Mouse (Mus musculus) spleen, adult 2 months (tissue): ENCODE data around the gene Rb1. TPM values are rescaled to one million over a fixed set of nuclear protein-coding genes. Genes with fewer than 3 reads are reported as not detected.

Experiments used
- DNase-seq, 2 experiments: peaks; one replicate each; pipeline versions ENCODE4 v3.0.0 to v3.0.0-alpha.2; 2012 to 2021; ENCODE audit warnings: low spot score in 2 of 2, low read depth in 1 of 2
- H3K27ac ChIP-seq: fragments of 200-500 bp; 2 replicates; pipeline ENCODE4 v1.5.1; 2012; ENCODE audit warnings: low read length, inconsistent platforms; ENCODE audit not compliant: insufficient read depth
- H3K27me3 ChIP-seq: fragments of 200-500 bp; 2 replicates; pipeline ENCODE4 v1.6.1; 2012; ENCODE audit warnings: mild to moderate bottlenecking, moderate library complexity, low read length, inconsistent platforms; ENCODE audit not compliant: control insufficient read depth, insufficient read depth
- H3K36me3 ChIP-seq: fragments of 200-500 bp; 2 replicates; pipeline ENCODE4 v1.6.1; 2012; ENCODE audit warnings: mild to moderate bottlenecking, low read length, inconsistent platforms; ENCODE audit not compliant: control insufficient read depth, insufficient read depth
- H3K4me1 ChIP-seq: fragments of 200-500 bp; 2 replicates; pipeline ENCODE4 v1.6.1; 2011; ENCODE audit warnings: inconsistent platforms; ENCODE audit not compliant: control insufficient read depth, insufficient read depth, insufficient read length
- H3K4me3 ChIP-seq: fragments of 200-500 bp; 2 replicates; pipeline ENCODE4 v1.5.1; 2011; ENCODE audit warnings: mild to moderate bottlenecking, inconsistent platforms; ENCODE audit not compliant: insufficient read depth, insufficient read length; ENCODE audit errors: extremely low read depth
- CTCF ChIP-seq: fragments of 200-500 bp; IDR thresholded peaks from 2 replicates; pipeline ENCODE4 v1.5.1; 2011; ENCODE audit warnings: mild to moderate bottlenecking, inconsistent platforms; ENCODE audit not compliant: insufficient read depth, insufficient read length, insufficient replicate concordance; ENCODE audit errors: extremely low read depth
- POLR2A ChIP-seq: fragments of 200-500 bp; IDR thresholded peaks from 2 replicates; pipeline ENCODE4 v1.6.1; 2011; ENCODE audit warnings: low read depth, low read length, inconsistent platforms
- WGBS: fragments of 180-500 bp; shearing (Covaris S2); methylation state at CpG from one replicate; pipeline ENCODE4 v1.1.7; 2018; 5-methylcytosine and 5-hydroxymethylcytosine counted together
- polyA plus RNA-seq: library from polyadenylated mRNA; depleted of rRNA; stranded (reverse); fragments of >200 nt; gene quantifications from 2 replicates; pipeline ENCODE4 v1.2.3, GENCODE M21; 2012

Gene Rb1
- polyA plus RNA-seq, 1 experiment, result 5.2 TPM

DNA sequence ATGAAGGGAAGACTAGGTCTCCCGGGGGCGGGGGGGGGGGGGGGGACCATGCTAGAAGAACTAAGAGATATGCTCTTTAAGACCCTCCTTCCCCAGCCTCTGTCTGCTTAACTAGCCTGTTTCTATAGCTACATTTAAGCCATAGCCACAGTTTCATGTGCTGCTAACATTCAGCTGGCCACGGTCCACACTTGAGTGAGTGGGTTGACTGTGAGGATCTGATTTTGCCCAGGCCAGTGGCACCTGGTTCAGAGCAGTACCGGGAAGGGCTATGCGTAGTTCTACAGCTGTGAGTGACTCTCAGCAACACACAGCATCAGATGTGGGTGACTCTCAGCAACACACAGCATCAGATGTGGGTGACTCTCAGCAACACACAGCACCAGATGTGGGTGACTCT lies 164.3 kb downstream of the Rb1 start:
- DNase-seq, result no peak
- WGBS, result 86% methylated on average over 5 of the region's 5 CpGs
- H3K36me3 ChIP-seq, result peaks cover 4% of the 10 kb centered on the region; the same call in 1 of the 2 replicates

DNA sequence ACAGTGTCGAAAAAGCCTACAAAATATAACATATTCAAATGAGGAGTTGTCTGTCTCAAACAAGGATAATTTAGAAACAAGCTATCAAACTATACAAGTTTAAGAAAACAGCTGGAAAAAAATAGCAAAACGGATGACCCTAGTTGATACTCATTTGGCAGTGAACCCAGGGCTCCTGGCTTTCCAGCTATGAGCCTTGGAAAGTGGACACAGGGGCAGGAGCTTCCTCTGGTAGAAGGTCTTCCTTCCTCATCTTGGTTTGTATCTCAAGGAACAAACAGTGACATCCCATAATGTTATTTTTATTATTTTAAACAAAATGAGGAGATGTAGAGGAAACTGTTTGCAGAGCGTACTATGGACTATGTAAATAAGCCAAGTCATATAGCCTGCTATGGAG lies 177.5 kb downstream of the Rb1 start:
- TF ChIP-seq CTCF (no peak), POLR2A (no peak)
- Histone ChIP-seq H3K4me3 (no peak overlapping the region), H3K27me3 (no peaks in the 10 kb centered on the region), H3K4me1 (peaks cover 6% of the 10 kb centered on the region; the same call in 1 of the 2 replicates), H3K27ac (no peak overlapping the region), H3K36me3 (no peaks in the 10 kb centered on the region)
- WGBS, result 89% methylated on average over 3 of the region's 3 CpGs
- no peak for DNase-seq

More for the DNA sequence above, 164.3 kb downstream of the Rb1 start:
- Histone ChIP-seq H3K4me1 (no peaks in the 10 kb centered on the region), H3K27me3 (no peaks in the 10 kb centered on the region), H3K4me3 (no peak overlapping the region), H3K27ac (no peak overlapping the region)
- TF ChIP-seq POLR2A, result no peak
- no peak for TF ChIP-seq CTCF

DNA sequence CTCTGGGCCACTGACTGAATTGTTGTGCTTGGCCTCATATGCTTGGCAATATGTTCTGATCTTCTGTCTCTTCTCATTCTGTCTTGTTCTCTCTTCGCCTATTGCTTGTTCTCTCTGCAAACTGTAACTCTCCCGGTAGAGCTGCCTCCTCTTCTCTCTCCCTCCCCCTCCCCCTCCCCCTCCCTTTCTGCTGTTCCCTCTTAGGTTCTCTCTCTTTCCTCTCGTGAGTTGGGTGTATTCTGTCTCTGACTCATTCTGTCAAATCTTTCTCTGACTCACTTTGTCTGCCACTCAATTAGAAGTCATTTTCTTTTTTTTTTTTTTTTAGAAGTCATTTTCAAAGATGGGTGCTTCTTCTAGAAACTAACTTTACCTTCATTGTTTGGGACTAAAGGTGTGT lies 178.9 kb downstream of the Rb1 start:
- H3K27me3 ChIP-seq, result no peaks in the 10 kb centered on the region
- no peaks in the 10 kb centered on the region for H3K36me3 ChIP-seq
- no peak overlapping the region for H3K4me3 ChIP-seq
- H3K4me1 ChIP-seq, result peaks cover 6% of the 10 kb centered on the region; the same call in 1 of the 2 replicates
- TF ChIP-seq CTCF, result no peak
- no peak overlapping the region for H3K27ac ChIP-seq
- no peak for DNase-seq
- WGBS, result 62% methylated on average over 3 of the region's 3 CpGs

DNA sequence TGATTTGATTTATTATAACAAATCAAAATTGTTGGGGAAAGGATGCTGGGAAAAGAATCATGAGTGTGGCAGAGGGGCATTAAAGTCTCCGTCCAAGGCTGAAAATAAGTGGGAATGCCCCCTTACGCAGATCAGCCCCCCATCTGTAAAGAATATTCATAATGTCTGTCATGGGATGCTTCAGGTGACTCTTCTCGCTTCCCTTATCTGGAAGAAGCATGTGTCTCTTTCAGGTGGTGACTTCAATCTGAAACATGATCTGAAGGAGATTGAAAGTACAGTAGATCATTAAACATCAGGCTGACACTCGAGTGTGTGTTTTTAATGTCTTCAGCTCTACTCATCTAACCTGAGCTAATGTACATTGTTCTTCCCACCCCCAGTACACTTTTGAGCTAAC lies 180.1 kb downstream of the Rb1 start:
- WGBS, result 78% methylated on average over 4 of the region's 4 CpGs

DNA sequence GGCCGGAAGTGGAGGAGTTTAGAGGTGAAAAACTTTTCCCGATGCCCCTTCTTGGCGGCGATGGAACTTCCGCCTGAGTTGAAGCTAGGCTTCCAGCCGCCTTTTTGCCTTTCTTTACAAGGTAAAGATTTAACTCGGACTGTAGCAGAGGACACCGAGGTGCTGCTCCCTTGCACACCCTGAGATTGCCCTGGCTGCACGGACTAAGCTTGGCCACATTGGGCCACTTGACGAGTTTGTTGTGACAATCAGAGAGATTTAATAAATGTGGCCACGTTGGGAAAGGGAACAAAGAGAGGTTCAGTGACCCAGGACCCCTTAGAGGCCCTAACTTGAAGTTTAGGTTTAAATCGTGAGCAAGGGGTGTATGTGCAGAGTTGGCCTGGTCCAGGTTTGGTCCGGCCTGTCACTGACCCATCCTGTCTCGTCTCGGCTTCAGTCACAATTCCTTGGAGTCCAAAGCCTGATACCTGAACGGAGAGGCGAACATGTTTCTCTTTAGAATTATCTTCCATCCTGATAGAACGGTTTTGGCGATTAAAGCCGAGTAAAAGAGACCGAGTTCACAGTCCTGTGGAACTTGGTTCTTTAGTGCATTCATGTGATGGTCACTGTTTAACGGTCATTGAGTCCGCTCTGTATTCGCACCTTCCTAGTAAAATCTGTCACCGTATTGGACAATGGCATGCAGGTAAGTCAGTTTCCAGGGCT lies 181.8 kb downstream of the Rb1 start:
- H3K27me3 ChIP-seq, result no peaks in the 10 kb centered on the region
- peak overlapping the region; percentile 93 for H3K4me3 ChIP-seq
- H3K4me1 ChIP-seq, result peaks cover 6% of the 10 kb centered on the region; the same call in 1 of the 2 replicates
- no peaks in the 10 kb centered on the region for H3K36me3 ChIP-seq
- no peak for DNase-seq
- TF ChIP-seq POLR2A, result no peak
- TF ChIP-seq CTCF, result no peak
- WGBS, result 41% methylated on average over 25 of the region's 25 CpGs
- H3K27ac ChIP-seq, result peak overlapping the region; percentile 98

More for the DNA sequence above, 180.1 kb downstream of the Rb1 start:
- H3K4me1 ChIP-seq, result peaks cover 6% of the 10 kb centered on the region; the same call in 1 of the 2 replicates
- no peak for TF ChIP-seq POLR2A
- no peak for TF ChIP-seq CTCF
- no peak for DNase-seq
- no peaks in the 10 kb centered on the region for H3K36me3 ChIP-seq
- no peaks in the 10 kb centered on the region for H3K27me3 ChIP-seq
- no peak overlapping the region for H3K4me3 ChIP-seq
- no peak overlapping the region for H3K27ac ChIP-seq

DNA sequence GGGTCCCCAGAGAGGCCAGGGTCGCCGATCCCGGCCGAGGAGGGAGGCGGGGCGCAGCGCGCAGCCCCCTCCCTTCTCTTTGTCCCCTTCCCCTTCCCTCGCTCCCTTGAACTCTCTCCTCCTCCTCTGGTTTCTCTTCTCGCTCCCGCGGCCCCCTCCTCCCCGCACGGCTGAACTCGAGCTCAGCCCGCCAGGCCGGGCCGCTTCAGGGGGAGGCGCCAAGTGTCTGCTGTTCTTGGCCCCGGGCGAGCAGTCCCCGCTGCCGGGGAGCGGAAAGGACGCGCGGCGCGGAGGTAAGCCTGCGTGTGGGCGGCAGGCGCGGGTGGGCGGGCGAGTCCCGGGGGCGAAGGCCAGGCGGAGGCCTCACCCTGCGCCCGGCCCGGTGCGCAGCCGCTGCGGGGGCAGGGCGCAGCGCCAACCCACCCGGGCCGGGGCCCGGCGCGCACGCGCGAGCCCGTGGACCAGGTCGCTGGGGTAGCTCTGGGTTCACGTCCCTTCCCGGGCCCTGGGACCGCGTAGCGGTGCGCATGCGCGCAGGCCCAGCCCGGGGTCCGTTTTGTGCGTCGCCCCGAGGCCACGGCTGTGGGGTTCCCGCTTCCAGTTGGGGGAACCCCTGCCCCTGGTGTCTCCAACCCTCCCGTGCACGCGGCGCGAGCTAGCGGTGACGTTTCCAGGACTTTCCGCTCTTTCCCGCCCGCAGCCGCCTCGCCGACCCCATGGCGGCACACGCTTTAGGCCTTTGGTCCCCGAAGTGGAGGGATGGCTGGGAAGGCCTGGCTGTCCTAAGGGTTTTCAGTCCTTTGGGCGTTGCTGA lies 182.5 kb downstream of the Rb1 start:
- H3K4me1 ChIP-seq, result peaks cover 6% of the 10 kb centered on the region; the same call in 1 of the 2 replicates
- H3K27ac ChIP-seq, result peak overlapping the region; percentile 98
- peak overlapping the region; percentile 93 for H3K4me3 ChIP-seq
- peak; percentile 57 to 80 for DNase-seq
- TF ChIP-seq CTCF (no peak), POLR2A (peak; percentile 21)
- H3K27me3 ChIP-seq, result no peaks in the 10 kb centered on the region
- no peaks in the 10 kb centered on the region for H3K36me3 ChIP-seq
- WGBS, result under 1% methylated on average over 88 of the region's 88 CpGs
